Mouse (Mus musculus): ENCODE results near the gene Clstn1. TPM values are rescaled to one million over a fixed set of nuclear protein-coding genes. Genes with fewer than 3 reads are reported as not detected.

Clstn1 gene
- total and polyA plus RNA-seq, 3 experiments = 25.6 to 88.3 (median 86.7) TPM

GRCm38 (mm10) chr4:149597641-149598208 is 11.5 kb downstream of the Clstn1 start:
- no peak overlapping the region for H3K9ac ChIP-seq (ENCODE audit: low read depth, low read length)
- H3K27me3 ChIP-seq (ENCODE audit: control insufficient read depth, insufficient read depth, low read length) = no peaks in the 10 kb centered on the region
- H3K27ac ChIP-seq = no peak overlapping the region
- no peaks in the 10 kb centered on the region for H3K36me3 ChIP-seq (ENCODE audit: control insufficient read depth, insufficient read depth, low read length)
- DNase-seq = no peak
- H3K4me3 ChIP-seq = no peak overlapping the region
- no peak for TF ChIP-seq CTCF (IDR thresholded peaks at IDR 0.05)
- no peak for TF ChIP-seq POLR2A (IDR thresholded peaks at IDR 0.05; ENCODE audit: insufficient read depth, low read depth, low read length)
- TF ChIP-seq EP300 (IDR thresholded peaks at IDR 0.05; ENCODE audit: insufficient read depth, low read depth, low read length) = no peak
- whole genome bisulfite sequencing = 78% methylated on average over 12 of the region's 12 CpGs
- peaks cover 4% of the 10 kb centered on the region for H3K79me2 ChIP-seq (replicated peaks; ENCODE audit: control insufficient read depth, insufficient read depth, low read length)
- intact Hi-C loops (cut with DNase I) = no loop called here
- H3K4me1 ChIP-seq (ENCODE audit: control insufficient read depth, insufficient read depth, low read length) = peaks cover 5% of the 10 kb centered on the region; the same call in 1 of the 2 replicates

DNA sequence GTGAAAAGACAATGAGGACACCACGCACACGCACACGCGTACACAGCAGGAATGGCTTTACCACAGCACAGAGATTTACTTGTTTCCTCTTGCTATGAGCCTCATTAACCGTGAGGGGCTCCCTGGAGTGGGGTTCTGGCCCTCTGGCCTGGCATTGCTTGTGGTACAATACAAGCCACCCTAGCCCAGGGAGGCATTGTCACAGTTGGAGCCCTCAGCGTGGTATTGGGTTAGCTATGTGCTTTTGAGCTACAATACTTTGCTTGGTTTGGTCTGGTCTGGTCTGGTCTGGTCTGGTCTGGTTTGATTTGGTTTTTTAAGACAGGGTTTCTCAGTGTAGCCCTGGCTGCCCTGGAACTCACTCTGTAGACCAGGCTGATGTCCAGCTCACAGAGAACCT is 13.3 kb downstream of the Clstn1 start:
- Histone ChIP-seq H3K4me3 (no peak overlapping the region), H3K4me1 (ENCODE audit: control insufficient read depth, insufficient read depth, low read length) (peaks cover 5% of the 10 kb centered on the region; the same call in 1 of the 2 replicates), H3K9ac (ENCODE audit: low read depth, low read length) (no peak overlapping the region), H3K36me3 (ENCODE audit: control insufficient read depth, insufficient read depth, low read length) (no peaks in the 10 kb centered on the region), H3K79me2 (replicated peaks; ENCODE audit: control insufficient read depth, insufficient read depth, low read length) (peaks cover 6% of the 10 kb centered on the region), H3K27me3 (ENCODE audit: control insufficient read depth, insufficient read depth, low read length) (no peaks in the 10 kb centered on the region), H3K27ac (no peak overlapping the region)
- intact Hi-C loops (cut with DNase I) = no loop called here
- WGBS = 96% methylated on average over 6 of the region's 6 CpGs
- no peak for DNase-seq
- TF ChIP-seq EP300 (IDR thresholded peaks at IDR 0.05; ENCODE audit: insufficient read depth, low read depth, low read length) = no peak
- no peak for TF ChIP-seq CTCF (IDR thresholded peaks at IDR 0.05)
- no peak for TF ChIP-seq POLR2A (IDR thresholded peaks at IDR 0.05; ENCODE audit: insufficient read depth, low read depth, low read length)

DNA sequence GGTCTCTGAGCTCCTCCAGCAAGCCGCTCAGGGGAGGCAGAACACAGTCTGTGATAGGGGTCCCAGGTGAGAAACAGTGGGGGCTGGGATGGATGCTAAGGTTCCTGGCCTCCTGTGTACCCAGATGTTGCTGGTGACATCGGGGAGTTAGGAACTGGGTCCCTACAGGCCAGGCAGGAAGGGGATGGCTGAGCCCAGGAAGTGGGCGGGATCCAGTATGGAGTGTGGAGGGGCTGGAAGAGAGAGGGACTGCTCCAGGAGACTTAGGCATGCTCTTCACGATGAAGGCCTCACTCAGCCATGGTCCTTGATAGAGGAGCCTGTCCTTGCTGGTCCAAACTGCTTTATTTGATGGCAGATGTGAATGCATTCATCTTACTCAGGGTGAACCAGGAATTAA is 13.9 kb downstream of the Clstn1 start:
- DNase-seq = no peak
- TF ChIP-seq EP300 (IDR thresholded peaks at IDR 0.05; ENCODE audit: insufficient read depth, low read depth, low read length) (no peak), CTCF (IDR thresholded peaks at IDR 0.05) (no peak), POLR2A (IDR thresholded peaks at IDR 0.05; ENCODE audit: insufficient read depth, low read depth, low read length) (no peak)
- intact Hi-C loops (cut with DNase I) = no loop called here
- no peak overlapping the region for H3K27ac ChIP-seq
- no peaks in the 10 kb centered on the region for H3K36me3 ChIP-seq (ENCODE audit: control insufficient read depth, insufficient read depth, low read length)
- no peak overlapping the region for H3K9ac ChIP-seq (ENCODE audit: low read depth, low read length)
- H3K27me3 ChIP-seq (ENCODE audit: control insufficient read depth, insufficient read depth, low read length) = no peaks in the 10 kb centered on the region
- 66% methylated on average over 4 of the region's 4 CpGs for WGBS
- no peak overlapping the region for H3K4me3 ChIP-seq
- H3K79me2 ChIP-seq (replicated peaks; ENCODE audit: control insufficient read depth, insufficient read depth, low read length) = peaks cover 6% of the 10 kb centered on the region
- peaks cover 5% of the 10 kb centered on the region; the same call in 1 of the 2 replicates for H3K4me1 ChIP-seq (ENCODE audit: control insufficient read depth, insufficient read depth, low read length)

GRCm38 (mm10) chr4:149601484-149601883 is 15.2 kb downstream of the Clstn1 start:
- H3K4me1 ChIP-seq (ENCODE audit: control insufficient read depth, insufficient read depth, low read length) = peaks cover 5% of the 10 kb centered on the region; the same call in 1 of the 2 replicates
- no peak overlapping the region for H3K27ac ChIP-seq
- peaks cover 6% of the 10 kb centered on the region for H3K79me2 ChIP-seq (replicated peaks; ENCODE audit: control insufficient read depth, insufficient read depth, low read length)
- WGBS = 31% methylated on average over 4 of the region's 4 CpGs
- intact Hi-C loops (cut with DNase I) = no loop called here
- H3K9ac ChIP-seq (ENCODE audit: low read depth, low read length) = no peak overlapping the region
- TF ChIP-seq POLR2A (IDR thresholded peaks at IDR 0.05; ENCODE audit: insufficient read depth, low read depth, low read length) = no peak
- TF ChIP-seq EP300 (IDR thresholded peaks at IDR 0.05; ENCODE audit: insufficient read depth, low read depth, low read length) = no peak
- no peak for TF ChIP-seq CTCF (IDR thresholded peaks at IDR 0.05)
- no peak for DNase-seq
- H3K27me3 ChIP-seq (ENCODE audit: control insufficient read depth, insufficient read depth, low read length) = no peaks in the 10 kb centered on the region
- no peaks in the 10 kb centered on the region for H3K36me3 ChIP-seq (ENCODE audit: control insufficient read depth, insufficient read depth, low read length)
- H3K4me3 ChIP-seq = no peak overlapping the region

DNA sequence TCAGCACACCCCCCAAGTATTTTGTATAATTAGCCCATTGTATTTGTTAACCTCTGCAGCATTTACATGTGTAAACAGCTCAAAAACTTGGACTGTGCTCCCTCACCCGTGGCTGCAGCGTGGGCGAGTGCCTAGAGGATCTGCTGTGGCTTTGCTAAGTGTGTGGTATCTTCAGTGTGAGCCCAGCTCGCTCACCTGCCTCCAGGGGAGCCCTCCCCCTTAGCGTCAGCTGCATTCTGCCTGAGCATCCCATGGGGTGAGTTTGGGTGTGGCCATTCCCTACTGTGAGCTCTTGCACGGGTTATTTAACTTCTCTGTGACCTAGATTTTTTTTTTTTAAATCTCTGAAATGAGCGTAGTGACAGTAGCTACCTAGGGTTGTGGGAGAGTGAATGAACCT is 16.0 kb downstream of the Clstn1 start:
- TF ChIP-seq POLR2A (IDR thresholded peaks at IDR 0.05; ENCODE audit: insufficient read depth, low read depth, low read length) (no peak), CTCF (IDR thresholded peaks at IDR 0.05) (no peak), EP300 (IDR thresholded peaks at IDR 0.05; ENCODE audit: insufficient read depth, low read depth, low read length) (no peak)
- 68% methylated on average over 7 of the region's 7 CpGs for WGBS
- intact Hi-C loops (cut with DNase I) = no loop called here
- no peak overlapping the region for H3K27ac ChIP-seq
- no peaks in the 10 kb centered on the region for H3K36me3 ChIP-seq (ENCODE audit: control insufficient read depth, insufficient read depth, low read length)
- DNase-seq = no peak
- H3K9ac ChIP-seq (ENCODE audit: low read depth, low read length) = no peak overlapping the region
- no peaks in the 10 kb centered on the region for H3K27me3 ChIP-seq (ENCODE audit: control insufficient read depth, insufficient read depth, low read length)
- H3K4me1 ChIP-seq (ENCODE audit: control insufficient read depth, insufficient read depth, low read length) = peaks cover 6% of the 10 kb centered on the region; the same call in 1 of the 2 replicates
- peaks cover 6% of the 10 kb centered on the region for H3K79me2 ChIP-seq (replicated peaks; ENCODE audit: control insufficient read depth, insufficient read depth, low read length)
- no peak overlapping the region for H3K4me3 ChIP-seq

DNA sequence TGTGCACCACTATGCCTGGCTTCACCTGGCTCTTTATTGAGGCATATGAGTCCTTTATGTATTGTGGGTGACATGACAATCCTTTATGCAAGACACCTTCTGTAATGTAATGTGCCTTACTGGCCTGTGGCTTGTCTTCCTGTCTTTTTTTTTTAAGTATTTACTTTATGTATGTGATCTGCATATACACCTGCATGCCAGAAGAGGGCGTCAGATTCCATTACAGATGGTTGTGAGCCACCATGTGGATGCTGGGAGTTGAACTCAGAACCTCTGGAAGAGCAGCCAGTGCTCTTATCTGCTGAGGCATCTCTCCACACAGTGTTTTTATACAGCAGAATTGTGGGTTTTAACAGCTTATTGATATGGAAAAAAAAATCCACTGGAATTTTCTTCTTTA is 17.6 kb downstream of the Clstn1 start:
- Histone ChIP-seq H3K27me3 (ENCODE audit: control insufficient read depth, insufficient read depth, low read length) (no peaks in the 10 kb centered on the region), H3K4me1 (ENCODE audit: control insufficient read depth, insufficient read depth, low read length) (peaks cover 11% of the 10 kb centered on the region), H3K79me2 (replicated peaks; ENCODE audit: control insufficient read depth, insufficient read depth, low read length) (peaks cover 6% of the 10 kb centered on the region), H3K9ac (ENCODE audit: low read depth, low read length) (no peak overlapping the region), H3K4me3 (no peak overlapping the region), H3K36me3 (ENCODE audit: control insufficient read depth, insufficient read depth, low read length) (no peaks in the 10 kb centered on the region), H3K27ac (no peak overlapping the region)
- TF ChIP-seq POLR2A (IDR thresholded peaks at IDR 0.05; ENCODE audit: insufficient read depth, low read depth, low read length) (no peak), CTCF (IDR thresholded peaks at IDR 0.05) (no peak), EP300 (IDR thresholded peaks at IDR 0.05; ENCODE audit: insufficient read depth, low read depth, low read length) (no peak)
- DNase-seq = no peak
- 73% methylated on average over 1 of the region's 1 CpGs for WGBS
- intact Hi-C loops (cut with DNase I) = no loop called here

Data from heart, adult 2 months (tissue).